Mouse (Mus musculus) liver, embryonic 14.5 days (tissue): ENCODE measurements around the gene Akap13.

Source experiments
- CTCF ChIP-seq: IDR thresholded peaks from 2 replicates; pipeline ENCODE4 v1.5.1; 2016; ENCODE audit warnings: antibody characterized with exemption, low read depth, control low read depth
- EP300 ChIP-seq: IDR thresholded peaks from 2 replicates; pipeline ENCODE4 v1.6.1; 2016; ENCODE audit warnings: antibody characterized with exemption, low read depth

GRCm38 (mm10) chr7:75724012-75724411, 268.7 kb downstream of the Akap13 start:
- TF ChIP-seq CTCF = no peak
- no peak for TF ChIP-seq EP300
